15 mouse cellular contexts compared by ENCODE assay signal in genomic region chr3:34076058-34076759, GRCm38 (mm10). TPM values are rescaled to one million over a fixed set of nuclear protein-coding genes. Genes with fewer than 3 reads are reported as not detected.
DNase-seq lines count a peak whose midpoint lies in the region; ATAC-seq and TF ChIP-seq lines count a peak whose summit lies in the region.
"Had no signal": no experiment of that assay in that cellular context is flagged by ENCODE, and none has a peak within 500 bp of the region (broad histone marks: within the 10 kb centered on the region; RNA-seq: fewer than 3 reads in every experiment).

No protein-coding gene starts in this region.

- H3K4me2 ChIP-seq in liver, embryonic 11.5 days = no peak overlapping the region
- H3K4me2 ChIP-seq: forebrain, embryonic 12.5 days; limb, embryonic 12.5 days; midbrain, embryonic 15.5 days had no signal

- peaks cover 12% of the 10 kb centered on the region for H3K4me1 ChIP-seq in liver, adult 2 months (ENCODE audit: control insufficient read depth, insufficient read depth, low read length)
- peaks cover 11% of the 10 kb centered on the region for H3K4me1 ChIP-seq in liver, embryonic 11.5 days (replicated peaks; ENCODE audit: control insufficient read depth, insufficient read depth, low read length)

- no peak for TF ChIP-seq CTCF in liver, adult 2 months (IDR thresholded peaks at IDR 0.05; ENCODE audit: low read depth, low read length)

- no peak overlapping the region for H3K4me3 ChIP-seq in liver, adult 2 months (ENCODE audit: insufficient read depth, low read depth, low read length)
- H3K4me3 ChIP-seq in liver, embryonic 11.5 days (ENCODE audit: low read depth, low read length) = no peak overlapping the region
- H3K4me3 ChIP-seq: forebrain, embryonic 12.5 days; heart, adult 2 months; limb, embryonic 12.5 days; midbrain, embryonic 15.5 days had no signal

- peak; percentile 81 for DNase-seq in liver, adult 2 months (ENCODE audit: extremely low read depth, low read depth, low spot score)
- DNase-seq in liver, embryonic 11.5 days (ENCODE audit: low spot score) = no peak
- peak; percentile 11 to 27 for DNase-seq in kidney, adult 8-10 months
- DNase-seq in kidney, postnatal 10 days = peak; percentile 11
- DNase-seq in yolk sac, embryonic 10.5 days (ENCODE audit: low spot score) = peak; percentile 82
- no peak for DNase-seq in cerebellum, adult 9-10 months
- no peak for DNase-seq in cerebellum, postnatal 36 days
- DNase-seq: cerebellum, postnatal 14 days; gastrocnemius, postnatal 14 days; heart, adult 2 months; lung, postnatal 10 days; retina, postnatal 1 day had no signal

- ATAC-seq in liver, embryonic 11.5 days (replicated peaks; ENCODE audit: low FRiP score) = no peak
- ATAC-seq: midbrain, embryonic 15.5 days had no signal

- peak overlapping the region; percentile 54 for H3K27ac ChIP-seq in liver, adult 2 months (replicated peaks; ENCODE audit: insufficient read depth, low read depth, low read length)
- H3K27ac ChIP-seq in liver, embryonic 11.5 days (ENCODE audit: low read depth, low read length) = no peak overlapping the region
- H3K27ac ChIP-seq: forebrain, embryonic 12.5 days; heart, adult 2 months; limb, embryonic 12.5 days; midbrain, embryonic 15.5 days had no signal

- H3K27me3 ChIP-seq in liver, adult 2 months (ENCODE audit: control insufficient read depth, insufficient read depth, low read length) = no peaks in the 10 kb centered on the region
- H3K27me3 ChIP-seq in liver, embryonic 11.5 days (replicated peaks; ENCODE audit: control insufficient read depth, insufficient read depth, low read length) = no peaks in the 10 kb centered on the region
- H3K27me3 ChIP-seq: forebrain, embryonic 12.5 days; limb, embryonic 12.5 days; midbrain, embryonic 15.5 days had no signal

- peaks cover 51% of the 10 kb centered on the region for H3K36me3 ChIP-seq in liver, adult 2 months (ENCODE audit: control insufficient read depth, insufficient read depth, low read length)
- peaks cover 14% of the 10 kb centered on the region; the same call in 1 of the 2 replicates for H3K36me3 ChIP-seq in liver, embryonic 11.5 days (ENCODE audit: control insufficient read depth, insufficient read depth, low read length)

- H3K9me3 ChIP-seq in liver, embryonic 11.5 days (ENCODE audit: control insufficient read depth, low read length) = no peaks in the 10 kb centered on the region
- H3K9me3 ChIP-seq: forebrain, embryonic 12.5 days; limb, embryonic 12.5 days; midbrain, embryonic 15.5 days had no signal

- TF ChIP-seq POLR2A in liver, adult 2 months (IDR thresholded peaks at IDR 0.05; ENCODE audit: extremely low read depth, insufficient read depth, low read length) = no peak

- peaks cover 2% of the 10 kb centered on the region; the same call in 1 of the 2 replicates for H3K79me2 ChIP-seq in liver, adult 2 months (ENCODE audit: control insufficient read depth, insufficient read depth, low read length)

- no peak overlapping the region for H3K9ac ChIP-seq in liver, adult 2 months (ENCODE audit: low read depth, low read length)
- no peak overlapping the region for H3K9ac ChIP-seq in liver, embryonic 11.5 days (ENCODE audit: low read depth, low read length)
- H3K9ac ChIP-seq: forebrain, embryonic 12.5 days; limb, embryonic 12.5 days; midbrain, embryonic 15.5 days had no signal

- WGBS in liver, adult 2 months = 24% methylated on average over 6 of the region's 6 CpGs
- 76% methylated on average over 6 of the region's 6 CpGs for WGBS in liver, embryonic 11.5 days

RNA-seq across cellular contexts. Expression of gene Dnajc19, which starts 4.9 kb away (rescaled TPM):
- total RNA-seq in liver, adult 2 months (2014; rRNA removed) = 140 and 160 TPM in 2 replicates
- polyA plus RNA-seq in liver, adult 2 months (2012; rRNA removed) = 129 and 148 TPM in 2 replicates
- 226 and 227 TPM in 2 replicates for polyA plus RNA-seq in liver, embryonic 11.5 days (2014; fragmentation: Nextera tagmentation; extraction: Ambion mirVana)

RNA-seq across cellular contexts. Expression of gene Fxr1, which starts 56.5 kb away (rescaled TPM):
- 49.9 and 60.1 TPM in 2 replicates for total RNA-seq in liver, adult 2 months (2014; rRNA removed)
- polyA plus RNA-seq in liver, adult 2 months (2012; rRNA removed) = 7.6 TPM in 2 replicates
- 67.9 and 71.4 TPM in 2 replicates for polyA plus RNA-seq in liver, embryonic 11.5 days (2014; fragmentation: Nextera tagmentation; extraction: Ambion mirVana)

Comparison
In these comparisons a context has a peak if more than half of its experiments do, and no peak if none do; other contexts are left out.
1. DNase-seq: peak in liver, adult 2 months (single experiment), kidney, adult 8-10 months (2 of 2), kidney, postnatal 10 days (single experiment) and yolk sac, embryonic 10.5 days (single experiment); none in liver, embryonic 11.5 days (single experiment), cerebellum, adult 9-10 months (single experiment) and cerebellum, postnatal 36 days (0 of 2).